Mouse (Mus musculus) brain, embryonic 14.5 days (tissue): ENCODE data around the gene Paqr9. TPM values are rescaled to one million over a fixed set of nuclear protein-coding genes. Genes with fewer than 3 reads are reported as not detected.

Experiments
- DNase-seq: peaks from one replicate; pipeline ENCODE4 v3.0.0-alpha.2; 2011; ENCODE audit warnings: low read depth
- CTCF ChIP-seq: fragments of 200-500 bp; IDR thresholded peaks from 2 replicates; pipeline ENCODE4 v1.5.1; 2012; ENCODE audit warnings: inconsistent platforms, mild to moderate bottlenecking, moderate library complexity, borderline replicate concordance; ENCODE audit not compliant: insufficient read depth, insufficient read length; ENCODE audit errors: extremely low read depth
- POLR2A ChIP-seq: fragments of 200-500 bp; IDR thresholded peaks from 2 replicates; pipeline ENCODE4 v1.6.1; 2012; ENCODE audit warnings: mild to moderate bottlenecking, inconsistent platforms, borderline replicate concordance; ENCODE audit not compliant: poor library complexity, insufficient read depth, insufficient read length, severe bottlenecking; ENCODE audit errors: extremely low read depth
- polyA plus RNA-seq: library from polyadenylated mRNA; depleted of rRNA; stranded (reverse); fragments of >200 nt; gene quantifications from 2 replicates; pipeline ENCODE4 v1.2.3, GENCODE M21; 2012

The Paqr9 gene
- polyA plus RNA-seq, 1 experiment: 9.6 TPM

GRCm38 (mm10) chr9:95550856-95551774, 8.3 kb upstream of the Paqr9 start:
- TF ChIP-seq POLR2A (no peak), CTCF (no peak)
- no peak for DNase-seq

- DNase-seq: peak; percentile 13
- TF ChIP-seq POLR2A (no peak), CTCF (no peak)
These were observed 7.2 kb upstream of the Paqr9 start for GRCm38 (mm10) chr9:95552175-95552705.

- DNase-seq: no peak
- TF ChIP-seq POLR2A (no peak), CTCF (no peak)
These were observed 4.9 kb upstream of the Paqr9 start for GRCm38 (mm10) chr9:95554231-95555221.

DNA sequence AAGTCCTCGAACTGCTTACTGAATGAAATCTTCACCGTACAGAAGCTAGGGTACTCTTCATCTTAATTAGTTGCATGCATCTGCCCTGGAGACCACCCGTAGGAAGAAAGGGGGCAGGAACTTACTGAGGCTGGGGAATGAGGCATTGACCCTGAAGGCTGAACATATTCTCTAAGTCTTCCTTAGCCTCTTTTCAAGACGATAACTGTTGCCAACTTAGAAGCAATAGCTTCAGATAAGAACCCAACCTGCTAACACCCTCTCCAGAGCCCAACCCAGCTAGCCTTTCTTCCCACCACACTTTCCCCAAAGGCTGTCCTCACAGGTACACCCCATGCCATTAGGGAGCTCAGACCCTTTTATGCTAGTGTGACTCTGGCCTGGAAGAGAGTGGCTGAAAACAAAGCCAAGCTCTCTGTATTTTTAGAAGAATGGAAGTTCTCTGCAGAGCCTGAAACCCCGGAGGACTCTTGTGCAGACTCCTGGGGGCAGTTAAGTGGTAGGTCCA, 4.2 kb upstream of the Paqr9 start:
- TF ChIP-seq CTCF (no peak), POLR2A (no peak)
- no peak for DNase-seq

GRCm38 (mm10) chr9:95556067-95556512, 3.4 kb upstream of the Paqr9 start:
- TF ChIP-seq CTCF (no peak), POLR2A (no peak)
- no peak for DNase-seq

GRCm38 (mm10) chr9:95557722-95558121, 1.7 kb upstream of the Paqr9 start:
- no peak for DNase-seq
- TF ChIP-seq CTCF (no peak), POLR2A (no peak)

DNA sequence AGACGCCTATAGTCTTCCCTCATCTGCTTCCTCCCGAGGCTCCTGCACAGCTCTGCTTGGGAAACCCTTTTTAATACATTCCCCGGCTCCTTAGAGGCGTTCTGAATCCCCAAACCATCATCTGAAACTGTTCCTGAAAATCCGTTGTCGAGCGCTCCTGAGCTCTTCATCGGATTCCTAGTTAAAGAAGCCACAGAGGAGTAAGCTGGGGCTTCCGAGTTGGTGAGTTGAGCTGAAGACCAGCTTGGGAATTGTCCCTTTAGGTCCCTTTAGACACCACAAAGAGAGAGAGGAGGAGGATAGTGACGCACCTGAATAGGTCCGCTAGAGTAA, 765 bp upstream of the Paqr9 start:
- no peak for DNase-seq

GRCm38 (mm10) chr9:95559936-95560735, 679 bp downstream of the Paqr9 start:
- DNase-seq: peak; percentile 79
- no peak for TF ChIP-seq POLR2A
- no peak for TF ChIP-seq CTCF

More for the DNA sequence above, 765 bp upstream of the Paqr9 start:
- no peak for TF ChIP-seq CTCF
- TF ChIP-seq POLR2A: no peak

DNA sequence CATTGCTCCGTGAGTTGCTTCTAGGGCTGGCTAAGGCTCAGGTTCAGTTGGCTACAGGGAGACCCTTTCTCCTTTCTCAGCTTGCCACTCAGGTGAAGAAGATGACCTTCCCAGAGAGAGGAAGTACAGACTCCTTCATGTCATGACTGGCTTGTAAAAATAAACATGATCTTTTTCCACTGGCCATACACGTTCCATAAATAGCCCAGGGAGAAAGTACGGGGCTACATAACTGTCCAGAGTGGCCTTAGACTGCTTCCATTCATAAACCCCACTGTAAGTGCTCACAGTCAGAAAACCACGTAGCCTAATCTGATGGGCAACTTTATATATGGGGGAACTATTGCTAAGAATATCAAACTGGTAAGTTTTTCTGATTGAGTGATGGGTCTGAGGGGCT, 4.6 kb downstream of the Paqr9 start:
- no peak for DNase-seq
- TF ChIP-seq CTCF (no peak), POLR2A (no peak)

- no peak for DNase-seq
These were observed 6.9 kb downstream of the Paqr9 start for GRCm38 (mm10) chr9:95566394-95566793.

DNA sequence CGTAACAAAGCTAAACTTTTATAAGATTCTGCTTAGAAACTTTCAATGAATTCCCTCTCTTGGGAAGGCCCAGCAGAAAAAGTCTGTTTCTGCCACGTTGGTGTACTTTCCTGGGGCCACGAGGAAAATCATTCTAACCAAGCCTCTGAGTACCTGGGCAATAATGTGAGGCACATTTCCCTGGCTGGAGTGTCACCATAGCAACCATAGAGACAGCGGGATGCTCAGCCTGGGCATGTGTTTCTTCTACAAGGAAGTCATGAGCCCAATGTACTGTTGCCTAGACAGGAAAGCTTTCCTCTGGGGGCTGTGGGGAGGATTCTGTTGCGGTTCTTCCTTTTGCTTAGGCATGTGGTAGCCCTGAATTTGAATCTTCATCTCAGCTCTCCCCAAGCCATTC, 7.5 kb downstream of the Paqr9 start:
- no peak for TF ChIP-seq POLR2A
- no peak for TF ChIP-seq CTCF
- peak; percentile 53 for DNase-seq

More at GRCm38 (mm10) chr9:95566394-95566793, 6.9 kb downstream of the Paqr9 start:
- TF ChIP-seq CTCF (no peak), POLR2A (no peak)

DNA sequence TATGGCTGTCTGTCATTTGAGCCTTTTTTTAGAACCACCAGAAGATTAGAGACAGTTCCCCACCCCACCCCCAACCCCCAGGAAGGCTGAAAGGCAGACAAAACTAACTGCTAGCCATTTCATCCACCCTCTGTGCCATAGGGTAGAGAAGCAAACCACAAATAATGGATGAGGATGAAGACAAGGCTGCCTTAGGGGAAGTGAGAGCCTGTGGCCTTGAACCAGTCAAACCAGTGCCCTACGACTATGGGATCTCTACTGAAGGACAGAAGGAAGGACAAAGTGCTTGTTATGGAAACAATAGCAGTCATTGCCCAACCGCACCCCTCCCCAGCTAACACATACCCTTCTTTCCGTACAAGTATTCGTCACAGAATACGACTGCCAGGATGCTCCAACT, 9.8 kb downstream of the Paqr9 start:
- no peak for DNase-seq
- TF ChIP-seq POLR2A (no peak), CTCF (no peak)
